Mouse (Mus musculus): ENCODE results near the gene Chd9.
"Not testable (repeated sequence)": the region's sequence is repeated elsewhere in the genome, so short reads cannot be mapped to it uniquely, and the experiment has no call there.

The Chd9 gene

GRCm38 (mm10) chr8:90904171-90904706, 76.1 kb downstream of the Chd9 start:
- peak; percentile 96 for DNase-seq (ENCODE audit: low read depth, low spot score)

- DNase-seq (ENCODE audit: low read depth, low spot score), result no peak
These were observed 78.8 kb downstream of the Chd9 start for GRCm38 (mm10) chr8:90906922-90907321.

GRCm38 (mm10) chr8:90907516-90907847, 79.3 kb downstream of the Chd9 start:
- DNase-seq (ENCODE audit: low read depth, low spot score), result no peak

- peak; percentile 82 for DNase-seq (ENCODE audit: low read depth, low spot score)
These were observed 79.8 kb downstream of the Chd9 start for GRCm38 (mm10) chr8:90907848-90908551.

GRCm38 (mm10) chr8:90908580-90909471, 80.7 kb downstream of the Chd9 start:
- peak; percentile 65 for DNase-seq (ENCODE audit: low read depth, low spot score)

GRCm38 (mm10) chr8:90923158-90923905, 95.2 kb downstream of the Chd9 start:
- DNase-seq (ENCODE audit: low read depth, low spot score), result no peak

- no peak for DNase-seq (ENCODE audit: low read depth, low spot score)
These were observed 100.3 kb downstream of the Chd9 start for GRCm38 (mm10) chr8:90928412-90928811.

GRCm38 (mm10) chr8:90930125-90930524, 102.0 kb downstream of the Chd9 start:
- DNase-seq (ENCODE audit: low read depth, low spot score), result not testable (repeated sequence)

GRCm38 (mm10) chr8:90932934-90933333, 104.8 kb downstream of the Chd9 start:
- peak; percentile 25 for DNase-seq (ENCODE audit: low read depth, low spot score)

- DNase-seq (ENCODE audit: low read depth, low spot score), result no peak
These were observed 106.6 kb downstream of the Chd9 start for GRCm38 (mm10) chr8:90934786-90935185.

- DNase-seq (ENCODE audit: low read depth, low spot score), result peak; percentile 74
These were observed 108.7 kb downstream of the Chd9 start for GRCm38 (mm10) chr8:90936840-90937239.

GRCm38 (mm10) chr8:90938352-90938930, 110.3 kb downstream of the Chd9 start:
- no peak for DNase-seq (ENCODE audit: low read depth, low spot score)

GRCm38 (mm10) chr8:90939867-90940266, 111.7 kb downstream of the Chd9 start:
- DNase-seq (ENCODE audit: low read depth, low spot score), result no peak

- DNase-seq (ENCODE audit: low read depth, low spot score), result no peak
These were observed 115.6 kb downstream of the Chd9 start for GRCm38 (mm10) chr8:90943770-90944169.

GRCm38 (mm10) chr8:90954802-90955760, 126.9 kb downstream of the Chd9 start:
- peak; percentile 89 for DNase-seq (ENCODE audit: low read depth, low spot score)

- no peak for DNase-seq (ENCODE audit: low read depth, low spot score)
These were observed 127.6 kb downstream of the Chd9 start for GRCm38 (mm10) chr8:90955761-90956136.

- DNase-seq (ENCODE audit: low read depth, low spot score), result no peak
These were observed 128.2 kb downstream of the Chd9 start for GRCm38 (mm10) chr8:90956390-90956789.

- no peak for DNase-seq (ENCODE audit: low read depth, low spot score)
These were observed 129.6 kb downstream of the Chd9 start for GRCm38 (mm10) chr8:90957711-90958110.

- peak; percentile 61 for DNase-seq (ENCODE audit: low read depth, low spot score)
These were observed 131.6 kb downstream of the Chd9 start for GRCm38 (mm10) chr8:90959721-90960120.

- DNase-seq (ENCODE audit: low read depth, low spot score), result no peak
These were observed 133.5 kb downstream of the Chd9 start for GRCm38 (mm10) chr8:90961603-90962002.
